Mouse (Mus musculus) midbrain, embryonic 14.5 days (tissue): ENCODE data around the gene Vgll4. TPM values are rescaled to one million over a fixed set of nuclear protein-coding genes. Genes with fewer than 3 reads are reported as not detected.
A peak's percentile ranks its signal among the peaks of the same experiment; 100 is the strongest.
"Not testable (repeated sequence)": the region's sequence is repeated elsewhere in the genome, so short reads cannot be mapped to it uniquely, and the experiment has no call there.

ENCODE experiments used
- ATAC-seq: fragments of 200-750 bp; cut with Nextera tagmentation; 2 replicates; pipeline ENCODE4 v1.8.0; 2017; ENCODE audit warnings: moderate number of reproducible peaks, moderate library complexity; ENCODE audit not compliant: low FRiP score, low TSS enrichment
- DNase-seq: peaks from one replicate; pipeline ENCODE4 v3.0.0-alpha.2; 2015
- H3K27ac ChIP-seq: fragments of 300-500 bp; sonication (generic); replicated peaks from 2 replicates; pipeline ENCODE4 v1.5.1; 2014; ENCODE audit warnings: mild to moderate bottlenecking, low read depth, low read length, moderate library complexity
- H3K27me3 ChIP-seq: fragments of 300-500 bp; sonication (generic); 2 replicates; pipeline ENCODE4 v1.6.1; 2014; ENCODE audit warnings: low read length, control low read depth, mixed read lengths; ENCODE audit not compliant: control insufficient read depth, insufficient read depth
- H3K36me3 ChIP-seq: fragments of 300-500 bp; sonication (generic); 2 replicates; pipeline ENCODE4 v1.6.1; 2014; ENCODE audit warnings: low read length, control low read depth; ENCODE audit not compliant: control insufficient read depth, insufficient read depth
- H3K4me1 ChIP-seq: fragments of 300-500 bp; sonication (generic); 2 replicates; pipeline ENCODE4 v1.6.1; 2014; ENCODE audit warnings: mild to moderate bottlenecking, antibody characterized with exemption, low read length, control low read depth; ENCODE audit not compliant: control insufficient read depth, insufficient read depth
- H3K4me2 ChIP-seq: fragments of 300-500 bp; sonication (generic); 2 replicates; pipeline ENCODE4 v1.6.1; 2014; ENCODE audit warnings: mild to moderate bottlenecking, low read length, moderate library complexity
- H3K4me3 ChIP-seq: fragments of 300-500 bp; sonication (generic); replicated peaks from 2 replicates; pipeline ENCODE4 v1.5.1; 2014; ENCODE audit warnings: low read depth, low read length
- H3K9ac ChIP-seq: fragments of 300-500 bp; sonication (generic); replicated peaks from 2 replicates; pipeline ENCODE4 v1.6.1; 2014; ENCODE audit warnings: mild to moderate bottlenecking, low read length, moderate library complexity
- H3K9me3 ChIP-seq: fragments of 300-500 bp; sonication (generic); 2 replicates; pipeline ENCODE4 v1.6.1; 2016; ENCODE audit warnings: low read length, control low read depth, mixed read lengths; ENCODE audit not compliant: control insufficient read depth
- WGBS: fragments of 180-500 bp; shearing (Covaris S2); extraction: QIAGEN DNeasy Blood & Tissue Kit; methylation state at CpG from one replicate; pipeline ENCODE4 v1.1.7; 2014; 5-methylcytosine and 5-hydroxymethylcytosine counted together
- polyA plus RNA-seq: library from polyadenylated mRNA; unstranded; fragments of >200 nt; fragmentation: Nextera tagmentation; extraction: Ambion mirVana; gene quantifications from 2 replicates; pipeline ENCODE4 v1.2.1, GENCODE M21; 2014

Vgll4 gene
- polyA plus RNA-seq, 1 experiment from 2014 or later: 42.8 TPM

DNA sequence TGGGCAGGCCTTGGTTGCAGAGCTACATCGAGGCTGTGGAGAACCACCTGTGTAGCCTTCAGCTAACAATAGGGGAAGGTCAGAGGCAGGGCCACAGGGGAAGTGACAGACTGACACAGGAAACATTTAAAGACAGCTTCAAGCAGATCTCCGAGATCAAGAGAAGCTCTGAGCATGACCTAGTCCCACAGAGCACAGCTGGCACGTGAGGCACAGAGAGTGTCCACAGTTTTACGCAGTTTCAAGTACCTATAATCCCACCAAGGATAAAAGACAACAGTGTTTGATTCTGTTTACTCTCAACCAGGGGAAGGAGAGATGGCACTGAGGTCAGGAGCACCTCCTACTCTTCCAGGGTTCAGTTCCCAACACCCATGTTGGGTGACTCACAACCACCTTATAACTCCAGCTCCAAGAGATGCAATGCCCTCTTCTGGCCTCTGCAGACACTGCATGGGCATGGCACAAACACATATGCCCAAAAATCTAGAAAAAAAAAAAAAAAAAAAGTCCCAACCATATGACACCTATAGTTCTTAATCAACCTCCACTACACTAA, 75.2 kb downstream of the Vgll4 start:
- Histone ChIP-seq H3K4me1 (peaks cover 49% of the 10 kb centered on the region), H3K4me3 (no peak overlapping the region), H3K27ac (no peak overlapping the region), H3K9ac (no peak overlapping the region), H3K36me3 (no peaks in the 10 kb centered on the region), H3K4me2 (no peak overlapping the region), H3K9me3 (no peaks in the 10 kb centered on the region), H3K27me3 (no peaks in the 10 kb centered on the region)
- no peak for ATAC-seq
- DNase-seq: no peak
- 69% methylated on average over 4 of the region's 4 CpGs for WGBS

DNA sequence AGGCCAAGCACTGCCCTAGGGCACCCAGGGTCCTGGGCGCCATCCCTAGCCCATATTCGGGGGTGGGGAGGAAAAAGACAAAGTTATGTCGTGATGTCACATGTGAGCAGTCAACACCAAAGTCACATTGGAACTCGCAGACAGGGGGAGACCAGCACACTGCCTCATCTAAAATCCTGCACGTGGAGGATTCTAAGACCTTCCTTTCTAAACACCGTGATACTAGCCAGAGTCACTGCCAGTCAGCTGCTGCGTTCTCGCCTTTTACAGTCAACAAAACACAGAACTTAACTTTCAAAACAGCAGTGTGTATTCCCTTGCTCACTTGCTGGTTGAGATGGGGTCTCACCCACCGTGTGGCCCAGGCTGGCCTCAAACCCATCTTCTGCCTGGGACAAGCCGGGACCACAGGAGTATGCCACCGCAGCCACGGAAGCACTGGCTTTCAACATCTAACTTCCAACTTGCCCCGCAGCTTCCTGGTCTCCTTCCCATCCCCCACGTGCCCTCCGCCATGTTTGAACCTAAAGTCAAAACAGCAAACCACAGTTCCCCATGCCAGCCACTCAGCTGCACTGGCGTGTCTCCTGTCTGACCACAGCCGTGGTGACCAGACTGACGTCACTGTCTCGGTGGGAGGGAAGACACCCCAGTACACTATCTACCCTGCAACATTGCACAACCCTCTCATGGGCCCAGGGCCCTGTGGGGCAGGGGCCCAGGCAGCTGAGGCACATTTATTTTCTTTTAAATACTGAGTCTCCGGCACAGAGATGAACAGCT, 76.2 kb downstream of the Vgll4 start:
- Histone ChIP-seq H3K27me3 (no peaks in the 10 kb centered on the region), H3K9ac (no peak overlapping the region)
- no peak for ATAC-seq

DNA sequence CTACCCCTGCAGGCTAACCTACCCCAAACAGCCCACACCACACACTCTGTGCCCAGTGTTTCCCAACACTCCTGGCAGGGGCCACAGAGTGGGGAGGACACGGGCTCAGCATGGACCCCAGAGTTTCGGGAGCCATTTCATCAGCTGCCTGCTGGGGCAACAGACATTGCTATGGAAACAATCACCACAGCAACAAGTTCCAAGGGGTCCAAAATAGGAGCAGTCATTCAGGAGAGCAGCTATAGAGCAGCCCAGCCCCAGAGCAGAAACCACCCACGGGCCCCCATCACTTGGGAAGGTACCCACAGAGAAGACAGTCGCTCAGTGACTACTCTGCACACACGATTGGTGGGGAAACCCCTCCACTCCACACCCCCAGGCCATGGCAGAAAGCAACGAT, 77.4 kb downstream of the Vgll4 start:
- ATAC-seq (peak; percentile 49; the same call in 1 of the 2 replicates), DNase-seq (peak; percentile 77)
- no peak overlapping the region for H3K9ac ChIP-seq
- H3K9me3 ChIP-seq: no peaks in the 10 kb centered on the region
- H3K4me3 ChIP-seq: no peak overlapping the region
- no peaks in the 10 kb centered on the region for H3K36me3 ChIP-seq
- no peaks in the 10 kb centered on the region for H3K27me3 ChIP-seq
- H3K4me1 ChIP-seq: peaks cover 51% of the 10 kb centered on the region
- peak overlapping the region; percentile 52 for H3K27ac ChIP-seq
- H3K4me2 ChIP-seq: peak overlapping the region; percentile 31
- 7% methylated on average over 6 of the region's 6 CpGs for WGBS

More for the DNA sequence above, 76.2 kb downstream of the Vgll4 start:
- DNase-seq: no peak
- WGBS: 70% methylated on average over 20 of the region's 20 CpGs
- no peaks in the 10 kb centered on the region for H3K36me3 ChIP-seq
- no peak overlapping the region for H3K27ac ChIP-seq
- no peaks in the 10 kb centered on the region for H3K9me3 ChIP-seq
- H3K4me2 ChIP-seq: no peak overlapping the region
- H3K4me1 ChIP-seq: peaks cover 49% of the 10 kb centered on the region
- H3K4me3 ChIP-seq: no peak overlapping the region

GRCm38 (mm10) chr6:114891771-114892170, 78.0 kb downstream of the Vgll4 start:
- H3K4me1 ChIP-seq: peaks cover 55% of the 10 kb centered on the region
- DNase-seq: no peak
- no peak for ATAC-seq
- no peak overlapping the region for H3K4me2 ChIP-seq
- H3K36me3 ChIP-seq: no peaks in the 10 kb centered on the region
- no peak overlapping the region for H3K9ac ChIP-seq
- no peaks in the 10 kb centered on the region for H3K9me3 ChIP-seq
- WGBS: 52% methylated on average over 12 of the region's 12 CpGs
- H3K4me3 ChIP-seq: no peak overlapping the region
- no peaks in the 10 kb centered on the region for H3K27me3 ChIP-seq
- peak overlapping the region; percentile 49 for H3K27ac ChIP-seq

DNA sequence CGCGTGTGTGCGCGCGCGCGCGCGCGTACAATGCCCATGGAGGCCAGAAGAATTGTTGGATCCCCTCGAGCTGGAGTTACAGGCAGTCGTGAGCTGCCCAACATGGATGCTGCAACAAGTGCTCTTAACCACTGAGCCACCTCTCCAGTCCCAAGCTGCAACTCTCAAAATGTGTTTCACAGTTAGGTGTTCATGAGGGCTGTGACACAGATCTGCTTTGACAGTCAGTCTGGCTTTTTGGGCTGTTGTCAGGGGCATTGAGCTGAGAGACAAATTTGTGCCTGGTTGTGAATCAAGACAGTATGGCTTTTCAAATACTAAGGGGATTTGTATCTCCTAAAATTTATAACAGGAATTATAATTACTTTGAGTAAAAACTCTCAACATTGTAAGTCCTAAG, 78.5 kb downstream of the Vgll4 start:
- H3K9me3 ChIP-seq: no peaks in the 10 kb centered on the region
- no peak for ATAC-seq
- H3K27me3 ChIP-seq: no peaks in the 10 kb centered on the region
- no peak overlapping the region for H3K27ac ChIP-seq
- H3K4me3 ChIP-seq: no peak overlapping the region
- 86% methylated on average over 12 of the region's 12 CpGs for WGBS
- DNase-seq: no peak
- no peaks in the 10 kb centered on the region for H3K36me3 ChIP-seq
- H3K9ac ChIP-seq: no peak overlapping the region
- H3K4me1 ChIP-seq: peaks cover 55% of the 10 kb centered on the region
- no peak overlapping the region for H3K4me2 ChIP-seq

DNA sequence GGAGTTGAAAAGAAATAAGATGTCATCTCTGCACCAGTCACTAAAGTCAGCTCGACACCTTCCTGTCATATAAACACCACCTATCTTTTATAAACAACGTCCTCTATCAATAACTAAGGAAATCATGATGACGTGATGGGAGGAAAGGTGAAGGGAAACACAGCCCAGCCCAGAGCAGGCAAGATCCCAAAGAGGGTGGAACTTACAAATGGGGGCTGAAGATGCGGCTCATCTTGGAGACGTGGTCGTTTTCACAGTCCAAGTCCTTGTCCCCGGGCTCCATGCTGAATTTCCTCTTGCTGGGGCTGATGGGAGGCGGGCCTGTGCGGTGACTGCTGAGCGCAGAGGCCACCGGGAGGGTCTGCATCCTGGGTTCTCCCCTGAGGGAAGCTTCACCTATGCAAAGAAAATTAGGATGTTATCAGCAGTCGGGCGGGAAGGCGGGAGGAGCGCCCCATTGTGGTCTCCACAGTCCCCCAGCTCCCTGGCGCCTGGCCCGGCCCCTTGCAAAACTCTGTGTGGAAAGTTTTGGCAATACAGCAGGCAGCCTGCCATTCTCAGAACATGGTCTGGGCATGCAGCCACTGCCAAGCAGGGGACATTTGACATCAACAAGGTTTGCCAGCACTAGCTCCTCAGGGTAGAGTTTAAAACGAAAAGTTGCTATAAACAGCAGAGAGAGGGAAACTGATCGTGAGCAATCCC, 79.2 kb downstream of the Vgll4 start:
- Histone ChIP-seq H3K9ac (0 out of 2 replicates have a peak overlapping the region, but pooled peaks have one; percentile 6), H3K4me1 (peaks cover 55% of the 10 kb centered on the region), H3K36me3 (0 out of 2 replicates have a peak, but pooled peaks cover 4% of the 10 kb centered on the region), H3K27me3 (no peaks in the 10 kb centered on the region), H3K9me3 (no peaks in the 10 kb centered on the region), H3K27ac (no peak overlapping the region), H3K4me3 (no peak overlapping the region), H3K4me2 (0 out of 2 replicates have a peak overlapping the region, but pooled peaks have one; percentile 9)
- ATAC-seq: no peak
- WGBS: 34% methylated on average over 19 of the region's 19 CpGs
- peak; percentile 80 for DNase-seq

- not testable (repeated sequence) for H3K36me3 ChIP-seq, H3K27ac ChIP-seq, ATAC-seq, H3K4me3 ChIP-seq, H3K27me3 ChIP-seq, DNase-seq, H3K4me2 ChIP-seq, H3K9me3 ChIP-seq, H3K9ac ChIP-seq
- peaks cover 55% of the 10 kb centered on the region for H3K4me1 ChIP-seq
- WGBS: 45% methylated on average over 3 of the region's 3 CpGs
These were observed 79.8 kb downstream of the Vgll4 start for GRCm38 (mm10) chr6:114889971-114890370.

GRCm38 (mm10) chr6:114888922-114889321, 80.9 kb downstream of the Vgll4 start:
- Histone ChIP-seq H3K4me2 (0 out of 2 replicates have a peak overlapping the region, but pooled peaks have one; percentile 9), H3K36me3 (0 out of 2 replicates have a peak, but pooled peaks cover 4% of the 10 kb centered on the region), H3K4me3 (no peak overlapping the region), H3K27ac (peak overlapping the region; percentile 15), H3K9ac (no peak overlapping the region; the same call in 1 of the 2 replicates), H3K4me1 (peaks cover 52% of the 10 kb centered on the region), H3K9me3 (no peaks in the 10 kb centered on the region), H3K27me3 (no peaks in the 10 kb centered on the region)
- peak; percentile 78 for DNase-seq
- ATAC-seq: peak; percentile 73; the same call in 1 of the 2 replicates
- WGBS: 11% methylated on average over 13 of the region's 13 CpGs
